Mouse (Mus musculus) adrenal gland, adult 18-20 months (tissue): ENCODE measurements at regions not wholly inside any gene's neighbourhood (a gene's known extent, or its start where the extent isn't known, plus 50 kb on each side); places are given as distances from the start of the nearest gene placed in this dataset.

Source experiments
- DNase-seq, 2 experiments: peaks; one replicate each; pipeline ENCODE4 v3.0.0; 2021 to 2022; ENCODE audit warnings: low spot score in 2 of 2

- DNase-seq, result no peak
These were observed 424.0 kb upstream of the Sorcs1 start for GRCm38 (mm10) chr19:51102411-51102810.

GRCm38 (mm10) chr19:51074762-51075161 lies 396.3 kb upstream of the Sorcs1 start:
- DNase-seq, result no peak

GRCm38 (mm10) chr19:51059961-51060665 lies 381.7 kb upstream of the Sorcs1 start:
- peak in 1 of 2 experiments; percentile 2 for DNase-seq

- no peak for DNase-seq
These were observed 365.1 kb upstream of the Sorcs1 start for GRCm38 (mm10) chr19:51043544-51043943.

GRCm38 (mm10) chr19:50994471-50994870 lies 316.0 kb upstream of the Sorcs1 start:
- DNase-seq, result no peak

- DNase-seq, result no peak
These were observed 292.6 kb upstream of the Sorcs1 start for GRCm38 (mm10) chr19:50971066-50971465.

GRCm38 (mm10) chr19:50961910-50962309 lies 283.5 kb upstream of the Sorcs1 start:
- no peak for DNase-seq

- DNase-seq, result no peak
These were observed 266.6 kb upstream of the Sorcs1 start for GRCm38 (mm10) chr19:50945006-50945405.

GRCm38 (mm10) chr19:50911646-50912045 lies 233.2 kb upstream of the Sorcs1 start:
- no peak for DNase-seq

GRCm38 (mm10) chr19:50910674-50911073 lies 232.2 kb upstream of the Sorcs1 start:
- DNase-seq, result no peak

GRCm38 (mm10) chr19:50908751-50909150 lies 230.3 kb upstream of the Sorcs1 start:
- no peak for DNase-seq

GRCm38 (mm10) chr19:50893755-50894154 lies 215.3 kb upstream of the Sorcs1 start:
- no peak for DNase-seq

- DNase-seq, result no peak
These were observed 194.2 kb upstream of the Sorcs1 start for GRCm38 (mm10) chr19:50872661-50873060.

GRCm38 (mm10) chr19:50872144-50872543 lies 193.7 kb upstream of the Sorcs1 start:
- DNase-seq, result no peak

GRCm38 (mm10) chr19:50854854-50855253 lies 176.4 kb upstream of the Sorcs1 start:
- DNase-seq, result no peak

- no peak for DNase-seq
These were observed 162.1 kb upstream of the Sorcs1 start for GRCm38 (mm10) chr19:50840499-50840898.
